Mouse (Mus musculus): ENCODE data around the gene Pmfbp1. TPM values are rescaled to one million over a fixed set of nuclear protein-coding genes. Genes with fewer than 3 reads are reported as not detected.
"Not testable (repeated sequence)": the region's sequence is repeated elsewhere in the genome, so short reads cannot be mapped to it uniquely, and the experiment has no call there.

The Pmfbp1 gene
- not detected in 2 replicates for polyA plus RNA-seq (2012; ENCODE audit: insufficient read depth, low replicate concordance)

- TF ChIP-seq GATA1 (IDR thresholded peaks at IDR 0.05; ENCODE audit: borderline replicate concordance, low read length) = no peak
- TF ChIP-seq FLI1 (IDR thresholded peaks at IDR 0.05; ENCODE audit: low read length) = no peak
- H3K36me3 ChIP-seq (replicated peaks; ENCODE audit: low read length) = no peaks in the 10 kb centered on the region
- no peaks in the 10 kb centered on the region for H3K27me3 ChIP-seq (replicated peaks)
- H3K4me1 ChIP-seq = no peaks in the 10 kb centered on the region
- H3K4me3 ChIP-seq (replicated peaks) = no peak within 1 kb of the TSS
- no peaks in the 10 kb centered on the region for H3K9me3 ChIP-seq
These were observed at the start of gene Pmfbp1 for GRCm38 (mm10) chr8:109493727-109494126. Gene Pmfbp1, plus strand, starts transcription at chr8:109494027.

GRCm38 (mm10) chr8:109446896-109447295, 46.9 kb upstream of the Pmfbp1 start:
- H3K4me1 ChIP-seq; H3K4me3 ChIP-seq (replicated peaks); H3K36me3 ChIP-seq (replicated peaks; ENCODE audit: low read length); H3K27me3 ChIP-seq (replicated peaks): not testable (repeated sequence)
- peaks cover 21% of the 10 kb centered on the region for H3K9me3 ChIP-seq

- no peaks in the 10 kb centered on the region for H3K4me1 ChIP-seq
- no peak for TF ChIP-seq FLI1 (IDR thresholded peaks at IDR 0.05; ENCODE audit: low read length)
- no peak for TF ChIP-seq GATA1 (IDR thresholded peaks at IDR 0.05; ENCODE audit: borderline replicate concordance, low read length)
These were observed 42.8 kb upstream of the Pmfbp1 start for GRCm38 (mm10) chr8:109451000-109451399.

GRCm38 (mm10) chr8:109455113-109455512, 38.7 kb upstream of the Pmfbp1 start:
- H3K4me3 ChIP-seq (replicated peaks) = no peak overlapping the region
- H3K36me3 ChIP-seq (replicated peaks; ENCODE audit: low read length) = no peaks in the 10 kb centered on the region
- H3K9me3 ChIP-seq = peaks cover 20% of the 10 kb centered on the region
- no peaks in the 10 kb centered on the region for H3K4me1 ChIP-seq
- TF ChIP-seq GATA1 (IDR thresholded peaks at IDR 0.05; ENCODE audit: borderline replicate concordance, low read length) (no peak), FLI1 (IDR thresholded peaks at IDR 0.05; ENCODE audit: low read length) (no peak)
- H3K27me3 ChIP-seq (replicated peaks) = no peaks in the 10 kb centered on the region

More at GRCm38 (mm10) chr8:109451000-109451399, 42.8 kb upstream of the Pmfbp1 start:
- Histone ChIP-seq H3K4me3 (replicated peaks) (no peak overlapping the region), H3K27me3 (replicated peaks) (no peaks in the 10 kb centered on the region), H3K9me3 (peaks cover 21% of the 10 kb centered on the region), H3K36me3 (replicated peaks; ENCODE audit: low read length) (no peaks in the 10 kb centered on the region)

- 0 out of 2 replicates have a peak, but pooled peaks cover 4% of the 10 kb centered on the region for H3K9me3 ChIP-seq
- TF ChIP-seq FLI1 (IDR thresholded peaks at IDR 0.05; ENCODE audit: low read length) (no peak), GATA1 (IDR thresholded peaks at IDR 0.05; ENCODE audit: borderline replicate concordance, low read length) (no peak)
- no peaks in the 10 kb centered on the region for H3K27me3 ChIP-seq (replicated peaks)
- no peaks in the 10 kb centered on the region for H3K36me3 ChIP-seq (replicated peaks; ENCODE audit: low read length)
- H3K4me1 ChIP-seq = no peaks in the 10 kb centered on the region
- H3K4me3 ChIP-seq (replicated peaks) = no peak overlapping the region
These were observed 36.4 kb upstream of the Pmfbp1 start for GRCm38 (mm10) chr8:109457387-109457786.

- Histone ChIP-seq H3K36me3 (replicated peaks; ENCODE audit: low read length) (no peaks in the 10 kb centered on the region), H3K9me3 (0 out of 2 replicates have a peak, but pooled peaks cover 4% of the 10 kb centered on the region), H3K4me1 (no peaks in the 10 kb centered on the region), H3K27me3 (replicated peaks) (no peaks in the 10 kb centered on the region), H3K4me3 (replicated peaks) (no peak overlapping the region)
- TF ChIP-seq GATA1 (IDR thresholded peaks at IDR 0.05; ENCODE audit: borderline replicate concordance, low read length) = no peak
- TF ChIP-seq FLI1 (IDR thresholded peaks at IDR 0.05; ENCODE audit: low read length) = no peak
These were observed 35.2 kb upstream of the Pmfbp1 start for GRCm38 (mm10) chr8:109458580-109458979.

- Histone ChIP-seq H3K9me3 (0 out of 2 replicates have a peak, but pooled peaks cover under 1% of the 10 kb centered on the region), H3K4me3 (replicated peaks) (no peak overlapping the region), H3K36me3 (replicated peaks; ENCODE audit: low read length) (no peaks in the 10 kb centered on the region), H3K4me1 (no peaks in the 10 kb centered on the region), H3K27me3 (replicated peaks) (peaks cover 2% of the 10 kb centered on the region)
- TF ChIP-seq GATA1 (IDR thresholded peaks at IDR 0.05; ENCODE audit: borderline replicate concordance, low read length) = no peak
- TF ChIP-seq FLI1 (IDR thresholded peaks at IDR 0.05; ENCODE audit: low read length) = no peak
These were observed 30.8 kb upstream of the Pmfbp1 start for GRCm38 (mm10) chr8:109463075-109463474.

GRCm38 (mm10) chr8:109463677-109464313, 30.0 kb upstream of the Pmfbp1 start:
- no peak overlapping the region for H3K4me3 ChIP-seq (replicated peaks)
- TF ChIP-seq GATA1 (IDR thresholded peaks at IDR 0.05; ENCODE audit: borderline replicate concordance, low read length) = no peak
- no peak for TF ChIP-seq FLI1 (IDR thresholded peaks at IDR 0.05; ENCODE audit: low read length)
- H3K9me3 ChIP-seq = no peaks in the 10 kb centered on the region
- no peaks in the 10 kb centered on the region for H3K36me3 ChIP-seq (replicated peaks; ENCODE audit: low read length)
- peaks cover 2% of the 10 kb centered on the region for H3K27me3 ChIP-seq (replicated peaks)
- H3K4me1 ChIP-seq = no peaks in the 10 kb centered on the region

GRCm38 (mm10) chr8:109464451-109464891, 29.4 kb upstream of the Pmfbp1 start:
- H3K36me3 ChIP-seq (replicated peaks; ENCODE audit: low read length) = no peaks in the 10 kb centered on the region
- no peaks in the 10 kb centered on the region for H3K4me1 ChIP-seq
- peaks cover 2% of the 10 kb centered on the region for H3K27me3 ChIP-seq (replicated peaks)
- no peaks in the 10 kb centered on the region for H3K9me3 ChIP-seq
- H3K4me3 ChIP-seq (replicated peaks) = no peak overlapping the region
- TF ChIP-seq FLI1 (IDR thresholded peaks at IDR 0.05; ENCODE audit: low read length) = no peak
- TF ChIP-seq GATA1 (IDR thresholded peaks at IDR 0.05; ENCODE audit: borderline replicate concordance, low read length) = no peak

GRCm38 (mm10) chr8:109465056-109465455, 28.8 kb upstream of the Pmfbp1 start:
- no peaks in the 10 kb centered on the region for H3K9me3 ChIP-seq
- TF ChIP-seq GATA1 (IDR thresholded peaks at IDR 0.05; ENCODE audit: borderline replicate concordance, low read length) = no peak
- TF ChIP-seq FLI1 (IDR thresholded peaks at IDR 0.05; ENCODE audit: low read length) = no peak
- H3K36me3 ChIP-seq (replicated peaks; ENCODE audit: low read length) = no peaks in the 10 kb centered on the region
- no peak overlapping the region for H3K4me3 ChIP-seq (replicated peaks)
- peaks cover 2% of the 10 kb centered on the region for H3K27me3 ChIP-seq (replicated peaks)
- no peaks in the 10 kb centered on the region for H3K4me1 ChIP-seq

Data from megakaryocyte, embryonic 14.5 days (primary cell).